Mouse (Mus musculus) cortical plate, adult 2 months (tissue): ENCODE measurements at regions not wholly inside any gene's neighbourhood (a gene's known extent, or its start where the extent isn't known, plus 50 kb on each side); places are given as distances from the start of the nearest gene placed in this dataset.

ENCODE experiments used
- CTCF ChIP-seq: fragments of 200-500 bp; IDR thresholded peaks from 2 replicates; pipeline ENCODE4 v1.5.1; 2011; ENCODE audit warnings: mild to moderate bottlenecking, control low read depth, low read length; ENCODE audit not compliant: insufficient read depth; ENCODE audit errors: extremely low read depth
- POLR2A ChIP-seq: fragments of 200-500 bp; IDR thresholded peaks from 2 replicates; pipeline ENCODE4 v1.6.1; 2011; ENCODE audit warnings: mild to moderate bottlenecking, low read length, control low read depth; ENCODE audit not compliant: insufficient read depth; ENCODE audit errors: extremely low read depth

- no peak for TF ChIP-seq CTCF
- TF ChIP-seq POLR2A: no peak
These were observed 228.4 kb upstream of the Ldb2 start for GRCm38 (mm10) chr5:45027876-45028275.
